15 mouse cellular contexts compared by ENCODE assay signal in genomic region chrX:112984073-112984472, GRCm38 (mm10).
"Had no signal": no experiment of that assay in that cellular context is flagged by ENCODE, and none has a peak within 500 bp of the region (broad histone marks: within the 10 kb centered on the region; RNA-seq: fewer than 3 reads in every experiment).

No protein-coding gene starts in this region.

- DNase-seq: kidney, adult 2 months; kidney, postnatal 25 days; layer of hippocampus, adult 9-11 months; liver, embryonic 13.5 days; lung, adult 2 months; lung, postnatal 14 days; lung, postnatal 4 days; midbrain, embryonic 14.5 days; thymus, adult 18-20 months; thymus, postnatal 36 days had no signal

- H3K27me3 ChIP-seq: limb, embryonic 13.5 days; liver, embryonic 13.5 days had no signal

- H3K4me2 ChIP-seq: limb, embryonic 13.5 days; liver, embryonic 13.5 days; midbrain, embryonic 11.5 days had no signal

- H3K4me3 ChIP-seq: layer of hippocampus, adult 2 months; limb, embryonic 10.5 days; limb, embryonic 13.5 days; liver, embryonic 13.5 days had no signal

- H3K9me3 ChIP-seq: limb, embryonic 10.5 days; limb, embryonic 13.5 days; liver, embryonic 13.5 days had no signal

- H3K4me1 ChIP-seq: limb, embryonic 10.5 days; limb, embryonic 13.5 days; liver, embryonic 13.5 days had no signal

- H3K9ac ChIP-seq: limb, embryonic 13.5 days; liver, embryonic 13.5 days had no signal

- H3K36me3 ChIP-seq: limb, embryonic 10.5 days; limb, embryonic 13.5 days; liver, embryonic 13.5 days had no signal

- H3K27ac ChIP-seq: kidney, postnatal 0 days; layer of hippocampus, adult 2 months; limb, embryonic 10.5 days; limb, embryonic 13.5 days; liver, embryonic 13.5 days had no signal
